Mouse (Mus musculus) cerebellum, adult 2 months (tissue): ENCODE measurements at regions not wholly inside any gene's neighbourhood (a gene's known extent, or its start where the extent isn't known, plus 50 kb on each side); places are given as distances from the start of the nearest gene placed in this dataset.
A peak's percentile ranks its signal among the peaks of the same experiment; 100 is the strongest.

Experiments used
- DNase-seq, 2 experiments: peaks; one replicate each; pipeline ENCODE4 v3.0.0; 2021
- H3K27ac ChIP-seq: fragments of 200-500 bp; 2 replicates; pipeline ENCODE4 v1.5.1; 2012; ENCODE audit warnings: low read length, control low read depth, inconsistent platforms; ENCODE audit not compliant: insufficient read depth
- H3K27me3 ChIP-seq: fragments of 200-500 bp; 2 replicates; pipeline ENCODE4 v1.6.1; 2012; ENCODE audit warnings: inconsistent platforms, mild to moderate bottlenecking, low read length, moderate library complexity; ENCODE audit not compliant: control insufficient read depth, insufficient read depth
- H3K4me1 ChIP-seq: fragments of 200-500 bp; 2 replicates; pipeline ENCODE4 v1.6.1; 2011; ENCODE audit warnings: low read length; ENCODE audit not compliant: control insufficient read depth, insufficient read depth
- H3K4me3 ChIP-seq: fragments of 200-500 bp; replicated peaks from 2 replicates; pipeline ENCODE3; 2011; ENCODE audit warnings: mild to moderate bottlenecking, low read depth, low read length, control low read depth; ENCODE audit not compliant: insufficient read depth
- CTCF ChIP-seq: fragments of 200-500 bp; IDR thresholded peaks from 2 replicates; pipeline ENCODE4 v1.5.1; 2011; ENCODE audit warnings: low read depth, mild to moderate bottlenecking, control low read depth, low read length, moderate library complexity, borderline replicate concordance; ENCODE audit not compliant: insufficient read depth
- POLR2A ChIP-seq: fragments of 200-500 bp; IDR thresholded peaks from 2 replicates; pipeline ENCODE4 v1.6.1; 2011; ENCODE audit warnings: low read length, control low read depth, borderline replicate concordance; ENCODE audit not compliant: insufficient read depth
- WGBS: fragments of 180-500 bp; shearing (Covaris S2); methylation state at CpG from one replicate; pipeline ENCODE4 v1.1.7; 2018; 5-methylcytosine and 5-hydroxymethylcytosine counted together

GRCm38 (mm10) chr4:27845521-27845920, 967.4 kb upstream of the Epha7 start:
- Histone ChIP-seq H3K4me3 (no peak overlapping the region), H3K4me1 (no peaks in the 10 kb centered on the region), H3K27me3 (no peaks in the 10 kb centered on the region), H3K27ac (no peak overlapping the region)
- no peak for DNase-seq
- TF ChIP-seq CTCF: no peak
- 64% methylated on average over 5 of the region's 5 CpGs for WGBS

- no peak for DNase-seq
- TF ChIP-seq POLR2A: no peak
- no peak for TF ChIP-seq CTCF
- H3K27ac ChIP-seq: no peak overlapping the region
- no peaks in the 10 kb centered on the region for H3K27me3 ChIP-seq
- H3K4me3 ChIP-seq: no peak overlapping the region
- no peaks in the 10 kb centered on the region for H3K4me1 ChIP-seq
- 85% methylated on average over 5 of the region's 5 CpGs for WGBS
Observed at GRCm38 (mm10) chr4:27846106-27846622, 966.8 kb upstream of the Epha7 start.

- Histone ChIP-seq H3K4me1 (no peaks in the 10 kb centered on the region), H3K27ac (no peak overlapping the region), H3K4me3 (no peak overlapping the region), H3K27me3 (no peaks in the 10 kb centered on the region)
- 35% methylated on average over 2 of the region's 2 CpGs for WGBS
- DNase-seq: peak in 1 of 2 experiments; percentile 42
- TF ChIP-seq CTCF (no peak), POLR2A (no peak)
Observed at GRCm38 (mm10) chr4:27856086-27856485, 956.8 kb upstream of the Epha7 start.

GRCm38 (mm10) chr4:27887262-27887954, 925.5 kb upstream of the Epha7 start:
- H3K4me1 ChIP-seq: no peaks in the 10 kb centered on the region
- TF ChIP-seq CTCF: no peak
- TF ChIP-seq POLR2A: no peak
- H3K4me3 ChIP-seq: no peak overlapping the region
- H3K27ac ChIP-seq: no peak overlapping the region
- WGBS: 85% methylated on average over 5 of the region's 5 CpGs
- no peak for DNase-seq
- H3K27me3 ChIP-seq: no peaks in the 10 kb centered on the region

- Histone ChIP-seq H3K4me3 (no peak overlapping the region), H3K27me3 (no peaks in the 10 kb centered on the region), H3K27ac (no peak overlapping the region), H3K4me1 (no peaks in the 10 kb centered on the region)
- DNase-seq: peak in 1 of 2 experiments; percentile 5
- 18% methylated on average over 2 of the region's 2 CpGs for WGBS
- TF ChIP-seq CTCF (no peak), POLR2A (no peak)
Observed at GRCm38 (mm10) chr4:27896396-27896795, 916.5 kb upstream of the Epha7 start.

GRCm38 (mm10) chr4:27945351-27945750, 867.6 kb upstream of the Epha7 start:
- Histone ChIP-seq H3K27ac (no peak overlapping the region), H3K4me1 (no peaks in the 10 kb centered on the region), H3K27me3 (no peaks in the 10 kb centered on the region), H3K4me3 (no peak overlapping the region)
- no peak for TF ChIP-seq CTCF
- no peak for TF ChIP-seq POLR2A
- no peak for DNase-seq
- 57% methylated on average over 2 of the region's 2 CpGs for WGBS

GRCm38 (mm10) chr4:27945768-27946167, 867.2 kb upstream of the Epha7 start:
- DNase-seq: no peak
- no peaks in the 10 kb centered on the region for H3K27me3 ChIP-seq
- no peak overlapping the region for H3K27ac ChIP-seq
- 54% methylated on average over 1 of the region's 1 CpGs for WGBS
- H3K4me1 ChIP-seq: no peaks in the 10 kb centered on the region
- no peak overlapping the region for H3K4me3 ChIP-seq
- no peak for TF ChIP-seq CTCF
- TF ChIP-seq POLR2A: no peak

- WGBS: 40% methylated on average over 8 of the region's 8 CpGs
- TF ChIP-seq CTCF (no peak), POLR2A (no peak)
- Histone ChIP-seq H3K4me3 (no peak overlapping the region), H3K27me3 (no peaks in the 10 kb centered on the region), H3K4me1 (no peaks in the 10 kb centered on the region), H3K27ac (no peak overlapping the region)
- no peak for DNase-seq
Observed at GRCm38 (mm10) chr4:27949970-27950717, 862.8 kb upstream of the Epha7 start.
